In the genomic region with DNA sequence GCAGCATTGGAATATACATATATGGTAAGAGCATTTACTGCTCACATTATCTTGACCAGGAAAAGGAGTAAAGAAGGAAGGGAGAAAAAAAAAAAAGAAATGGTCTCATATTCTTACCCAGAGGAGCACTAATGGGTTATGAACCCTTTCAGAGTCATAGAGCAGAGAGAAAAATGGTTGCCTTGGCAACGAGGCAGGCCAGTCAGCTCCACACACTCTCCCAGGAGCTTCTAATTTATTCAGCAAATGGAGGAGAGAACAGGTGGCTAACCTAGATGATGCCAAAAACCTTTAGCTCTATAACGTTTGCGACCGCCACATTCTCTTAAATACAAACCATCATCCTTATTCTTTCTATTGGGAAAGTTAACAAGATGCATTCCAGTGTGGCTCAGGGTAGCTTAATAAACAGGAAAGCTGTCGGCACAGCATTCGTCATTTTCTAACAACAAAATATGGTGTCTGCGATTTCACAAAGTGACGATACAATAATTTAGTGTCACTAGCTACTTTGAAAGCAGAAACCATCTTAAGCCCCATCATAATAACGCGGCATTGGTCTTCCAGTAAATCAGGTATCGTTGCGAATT, we compare ENCODE assay signal across 11 mouse cellular contexts.
A peak's percentile ranks its signal among the peaks of the same experiment; 100 is the strongest.
DNase-seq lines count a peak whose midpoint lies in the region; ATAC-seq and TF ChIP-seq lines count a peak whose summit lies in the region.
"Had no signal": no experiment of that assay in that cellular context is flagged by ENCODE, and none has a peak within 500 bp of the region (broad histone marks: within the 10 kb centered on the region; RNA-seq: fewer than 3 reads in every experiment).

No protein-coding gene starts in this region.

- no peaks in the 10 kb centered on the region for H3K4me1 ChIP-seq in forebrain, embryonic 11.5 days (replicated peaks; ENCODE audit: control insufficient read depth, insufficient read depth, low read length)
- H3K4me1 ChIP-seq in forebrain, embryonic 10.5 days, result peaks cover 15% of the 10 kb centered on the region
- peaks cover 3% of the 10 kb centered on the region; the same call in 1 of the 2 replicates for H3K4me1 ChIP-seq in forebrain, embryonic 14.5 days (ENCODE audit: control insufficient read depth, insufficient read depth, low read length)
- H3K4me1 ChIP-seq in neural tube, embryonic 12.5 days, result 0 out of 2 replicates have a peak, but pooled peaks cover 2% of the 10 kb centered on the region
- H3K4me1 ChIP-seq in kidney, embryonic 15.5 days, result no peaks in the 10 kb centered on the region
- no peaks in the 10 kb centered on the region for H3K4me1 ChIP-seq in liver, postnatal 0 days (ENCODE audit: insufficient read depth)
- H3K4me1 ChIP-seq: liver, embryonic 15.5 days; stomach, embryonic 15.5 days had no signal

- no peaks in the 10 kb centered on the region for H3K9me3 ChIP-seq in forebrain, embryonic 11.5 days (ENCODE audit: control insufficient read depth, low read length)
- no peaks in the 10 kb centered on the region for H3K9me3 ChIP-seq in forebrain, embryonic 10.5 days
- no peaks in the 10 kb centered on the region for H3K9me3 ChIP-seq in forebrain, embryonic 14.5 days (replicated peaks; ENCODE audit: control insufficient read depth, low read length)
- H3K9me3 ChIP-seq in neural tube, embryonic 12.5 days, result no peaks in the 10 kb centered on the region
- no peaks in the 10 kb centered on the region for H3K9me3 ChIP-seq in kidney, embryonic 15.5 days (replicated peaks)
- no peaks in the 10 kb centered on the region; the same call in 1 of the 2 replicates for H3K9me3 ChIP-seq in liver, postnatal 0 days (ENCODE audit: low read length)
- H3K9me3 ChIP-seq: liver, embryonic 15.5 days; stomach, embryonic 15.5 days had no signal

- H3K36me3 ChIP-seq in forebrain, embryonic 11.5 days (ENCODE audit: control insufficient read depth, insufficient read depth, low read length), result no peaks in the 10 kb centered on the region
- H3K36me3 ChIP-seq in forebrain, embryonic 10.5 days (replicated peaks), result no peaks in the 10 kb centered on the region
- no peaks in the 10 kb centered on the region for H3K36me3 ChIP-seq in forebrain, embryonic 14.5 days (ENCODE audit: control insufficient read depth, insufficient read depth, low read length)
- no peaks in the 10 kb centered on the region for H3K36me3 ChIP-seq in neural tube, embryonic 12.5 days
- no peaks in the 10 kb centered on the region for H3K36me3 ChIP-seq in kidney, embryonic 15.5 days
- H3K36me3 ChIP-seq in liver, postnatal 0 days (replicated peaks; ENCODE audit: insufficient read depth, low read length), result no peaks in the 10 kb centered on the region
- H3K36me3 ChIP-seq: liver, embryonic 15.5 days; stomach, embryonic 15.5 days had no signal

- WGBS in forebrain, embryonic 11.5 days, result 82% methylated on average over 12 of the region's 12 CpGs
- 90% methylated on average over 12 of the region's 12 CpGs for WGBS in forebrain, embryonic 10.5 days
- 56% methylated on average over 12 of the region's 12 CpGs for WGBS in forebrain, embryonic 14.5 days
- 71% methylated on average over 12 of the region's 12 CpGs for WGBS in neural tube, embryonic 12.5 days
- 78% methylated on average over 12 of the region's 12 CpGs for WGBS in kidney, embryonic 15.5 days
- 80% methylated on average over 12 of the region's 12 CpGs for WGBS in liver, postnatal 0 days (ENCODE audit: insufficient replicate concordance)

- peak; percentile 79 for ATAC-seq in forebrain, embryonic 11.5 days (replicated peaks; ENCODE audit: low FRiP score)
- ATAC-seq in forebrain, embryonic 14.5 days, result peak; percentile 97
- peak; percentile 86 for ATAC-seq in neural tube, embryonic 12.5 days (ENCODE audit: low FRiP score, low read depth)
- no peak for ATAC-seq in kidney, embryonic 15.5 days (replicated peaks; ENCODE audit: low FRiP score)
- no peak for ATAC-seq in liver, postnatal 0 days

- DNase-seq in forebrain, embryonic 11.5 days (ENCODE audit: low spot score), result no peak
- no peak for DNase-seq in forebrain, embryonic 10.5 days (ENCODE audit: extremely low spot score, low spot score)
- DNase-seq in forebrain, embryonic 14.5 days (ENCODE audit: low spot score), result peak; percentile 90
- DNase-seq in layer of hippocampus, postnatal 10 days (ENCODE audit: low spot score in 2 of 2), result peak; percentile 39 to 47
- no peak for DNase-seq in liver, postnatal 0 days
- no peak for DNase-seq in urinary bladder, postnatal 36 days (ENCODE audit: low spot score in 2 of 2)
- DNase-seq: heart, adult 11 months had no signal

- TF ChIP-seq CTCF in liver, postnatal 0 days (IDR thresholded peaks at IDR 0.05; ENCODE audit: low read depth), result no peak

- H3K27ac ChIP-seq in forebrain, embryonic 11.5 days (ENCODE audit: low read depth, low read length), result no peak overlapping the region
- no peak overlapping the region for H3K27ac ChIP-seq in forebrain, embryonic 10.5 days
- H3K27ac ChIP-seq in forebrain, embryonic 14.5 days (ENCODE audit: low read depth, low read length), result peak overlapping the region; percentile 62
- peak overlapping the region; percentile 27; the same call in 1 of the 2 replicates for H3K27ac ChIP-seq in neural tube, embryonic 12.5 days
- H3K27ac ChIP-seq in kidney, embryonic 15.5 days, result no peak overlapping the region
- H3K27ac ChIP-seq in liver, postnatal 0 days (ENCODE audit: low read depth), result no peak overlapping the region
- H3K27ac ChIP-seq: liver, embryonic 15.5 days; stomach, embryonic 15.5 days had no signal

- no peak overlapping the region for H3K4me3 ChIP-seq in forebrain, embryonic 11.5 days (ENCODE audit: low read depth, low read length)
- no peak overlapping the region for H3K4me3 ChIP-seq in forebrain, embryonic 10.5 days
- H3K4me3 ChIP-seq in forebrain, embryonic 14.5 days (ENCODE audit: low read depth, low read length), result no peak overlapping the region
- no peak overlapping the region for H3K4me3 ChIP-seq in neural tube, embryonic 12.5 days
- no peak overlapping the region for H3K4me3 ChIP-seq in kidney, embryonic 15.5 days (replicated peaks)
- H3K4me3 ChIP-seq in liver, postnatal 0 days (ENCODE audit: low read depth, low read length), result no peak overlapping the region
- H3K4me3 ChIP-seq: liver, embryonic 15.5 days; stomach, embryonic 15.5 days had no signal

- H3K4me2 ChIP-seq in forebrain, embryonic 11.5 days (ENCODE audit: low read depth, low read length, severe bottlenecking), result no peak overlapping the region
- H3K4me2 ChIP-seq in forebrain, embryonic 14.5 days (ENCODE audit: low read length), result peak overlapping the region; percentile 9; the same call in 1 of the 2 replicates
- 0 out of 2 replicates have a peak overlapping the region, but pooled peaks have one; percentile 17 for H3K4me2 ChIP-seq in neural tube, embryonic 12.5 days (replicated peaks)
- no peak overlapping the region for H3K4me2 ChIP-seq in kidney, embryonic 15.5 days
- H3K4me2 ChIP-seq in liver, postnatal 0 days (ENCODE audit: low read depth, low read length), result no peak overlapping the region
- H3K4me2 ChIP-seq: liver, embryonic 15.5 days; stomach, embryonic 15.5 days had no signal

- no peaks in the 10 kb centered on the region for H3K27me3 ChIP-seq in forebrain, embryonic 11.5 days (ENCODE audit: control insufficient read depth, insufficient read depth, low read length)
- no peaks in the 10 kb centered on the region for H3K27me3 ChIP-seq in forebrain, embryonic 10.5 days (ENCODE audit: poor library complexity, severe bottlenecking)
- no peaks in the 10 kb centered on the region for H3K27me3 ChIP-seq in forebrain, embryonic 14.5 days (replicated peaks; ENCODE audit: control insufficient read depth, insufficient read depth, low read length)
- H3K27me3 ChIP-seq in neural tube, embryonic 12.5 days (replicated peaks), result no peaks in the 10 kb centered on the region
- no peaks in the 10 kb centered on the region for H3K27me3 ChIP-seq in kidney, embryonic 15.5 days
- no peaks in the 10 kb centered on the region for H3K27me3 ChIP-seq in liver, postnatal 0 days (ENCODE audit: insufficient read depth, low read length)
- H3K27me3 ChIP-seq: liver, embryonic 15.5 days; stomach, embryonic 15.5 days had no signal

- H3K9ac ChIP-seq in forebrain, embryonic 11.5 days (ENCODE audit: low read length), result no peak overlapping the region
- H3K9ac ChIP-seq in forebrain, embryonic 14.5 days (ENCODE audit: low read length), result no peak overlapping the region
- no peak overlapping the region for H3K9ac ChIP-seq in neural tube, embryonic 12.5 days
- no peak overlapping the region for H3K9ac ChIP-seq in kidney, embryonic 15.5 days
- H3K9ac ChIP-seq in liver, postnatal 0 days (replicated peaks), result no peak overlapping the region
- H3K9ac ChIP-seq: liver, embryonic 15.5 days; stomach, embryonic 15.5 days had no signal

- TF ChIP-seq EP300 in liver, postnatal 0 days (IDR thresholded peaks at IDR 0.05; ENCODE audit: low read depth), result no peak

Comparison
In these comparisons a context has a peak if more than half of its experiments do, and no peak if none do; other contexts are left out.
1. DNase-seq: peak in forebrain, embryonic 14.5 days (single experiment) and layer of hippocampus, postnatal 10 days (2 of 2); none in forebrain, embryonic 11.5 days (single experiment), forebrain, embryonic 10.5 days (single experiment), liver, postnatal 0 days (single experiment) and urinary bladder, postnatal 36 days (0 of 2).
2. H3K27ac ChIP-seq: peak in forebrain, embryonic 14.5 days (single experiment) and neural tube, embryonic 12.5 days (single experiment); none in forebrain, embryonic 11.5 days (single experiment), forebrain, embryonic 10.5 days (single experiment), kidney, embryonic 15.5 days (single experiment) and liver, postnatal 0 days (single experiment).
3. H3K4me2 ChIP-seq: peak in forebrain, embryonic 14.5 days (single experiment) and neural tube, embryonic 12.5 days (single experiment); none in forebrain, embryonic 11.5 days (single experiment), kidney, embryonic 15.5 days (single experiment) and liver, postnatal 0 days (single experiment).
4. ATAC-seq: peak in forebrain, embryonic 11.5 days (single experiment), forebrain, embryonic 14.5 days (single experiment) and neural tube, embryonic 12.5 days (single experiment); none in kidney, embryonic 15.5 days (single experiment) and liver, postnatal 0 days (single experiment).